Mouse (Mus musculus) lung, adult 2 months (tissue): ENCODE measurements around the gene Phf5a.

Experiments used
- CTCF ChIP-seq: fragments of 200-500 bp; IDR thresholded peaks from 2 replicates; pipeline ENCODE4 v1.5.1; 2011; ENCODE audit warnings: mild to moderate bottlenecking, low read length, control low read depth; ENCODE audit not compliant: insufficient read depth
- POLR2A ChIP-seq: fragments of 200-500 bp; IDR thresholded peaks from 2 replicates; pipeline ENCODE4 v1.6.1; 2011; ENCODE audit warnings: low read depth, mild to moderate bottlenecking, control low read depth, low read length, borderline replicate concordance; ENCODE audit errors: extremely low read depth

- TF ChIP-seq CTCF (no peak), POLR2A (no peak)
These were observed 33.0 kb downstream of the Phf5a start for GRCm38 (mm10) chr15:81838554-81839235.
